Mouse (Mus musculus) hindbrain, embryonic 16.5 days (tissue): ENCODE measurements around the gene Mfsd4b3. TPM values are rescaled to one million over a fixed set of nuclear protein-coding genes. Genes with fewer than 3 reads are reported as not detected.

Experiments used
- ATAC-seq: fragments of 200-750 bp; cut with Nextera tagmentation; 2 replicates; pipeline ENCODE4 v1.8.0; 2017; ENCODE audit warnings: moderate TSS enrichment, moderate library complexity
- H3K27ac ChIP-seq: fragments of 300-500 bp; sonication (generic); 2 replicates; pipeline ENCODE4 v1.5.1; 2014; ENCODE audit warnings: low read depth, mild to moderate bottlenecking, control low read depth, low read length, moderate library complexity
- H3K27me3 ChIP-seq: fragments of 300-500 bp; sonication (generic); replicated peaks from 2 replicates; pipeline ENCODE4 v1.6.1; 2014; ENCODE audit warnings: low read length; ENCODE audit not compliant: control insufficient read depth, insufficient read depth
- H3K36me3 ChIP-seq: fragments of 300-500 bp; sonication (generic); 2 replicates; pipeline ENCODE4 v1.6.1; 2014; ENCODE audit warnings: mild to moderate bottlenecking, low read length, moderate library complexity, mixed read lengths; ENCODE audit not compliant: control insufficient read depth, insufficient read depth
- H3K4me1 ChIP-seq: fragments of 300-500 bp; sonication (generic); 2 replicates; pipeline ENCODE4 v1.6.1; 2014; ENCODE audit warnings: low read depth, low read length; ENCODE audit not compliant: control insufficient read depth, insufficient read depth
- H3K4me2 ChIP-seq: fragments of 300-500 bp; sonication (generic); 2 replicates; pipeline ENCODE4 v1.6.1; 2014; ENCODE audit warnings: mild to moderate bottlenecking, low read length, control low read depth, moderate library complexity
- H3K4me3 ChIP-seq: fragments of 300-500 bp; sonication (generic); 2 replicates; pipeline ENCODE4 v1.5.1; 2014; ENCODE audit warnings: mild to moderate bottlenecking, low read length, control low read depth, moderate library complexity
- H3K9ac ChIP-seq: fragments of 300-500 bp; sonication (generic); 2 replicates; pipeline ENCODE4 v1.6.1; 2014; ENCODE audit warnings: low read depth, mild to moderate bottlenecking, control low read depth, low read length, moderate library complexity
- H3K9me3 ChIP-seq: fragments of 300-500 bp; sonication (generic); 2 replicates; pipeline ENCODE4 v1.6.1; 2014; ENCODE audit warnings: mild to moderate bottlenecking, low read length, moderate library complexity; ENCODE audit not compliant: control insufficient read depth
- WGBS: fragments of 180-500 bp; shearing (Covaris S2); extraction: QIAGEN DNeasy Blood & Tissue Kit; methylation state at CpG from one replicate; pipeline ENCODE4 v1.1.7; 2014; 5-methylcytosine and 5-hydroxymethylcytosine counted together
- polyA plus RNA-seq: library from polyadenylated mRNA; unstranded; fragments of >200 nt; fragmentation: Nextera tagmentation; extraction: Ambion mirVana; gene quantifications from 2 replicates; pipeline ENCODE4 v1.2.1, GENCODE M21; 2015

Mfsd4b3 gene
- polyA plus RNA-seq, 1 experiment from 2014 or later: 0.24 TPM

DNA sequence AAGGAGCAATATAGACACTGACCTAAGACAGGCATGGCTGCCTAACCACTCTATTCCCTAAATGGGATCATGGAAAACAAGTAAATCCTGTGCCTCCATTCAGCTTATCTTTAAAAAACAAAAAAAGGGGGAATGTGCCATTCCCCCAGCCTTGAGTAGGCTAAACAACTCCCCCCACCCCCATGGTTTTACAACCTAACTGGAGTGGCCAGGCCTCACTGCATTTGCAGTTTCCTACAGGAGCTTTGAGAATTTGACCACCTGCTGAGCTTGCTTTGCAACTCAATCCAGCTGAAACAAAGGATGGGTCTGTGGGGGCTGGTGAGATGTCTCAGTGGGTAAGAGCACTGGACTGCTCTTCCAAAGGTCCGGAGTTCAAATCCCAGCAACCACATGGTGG is 18.3 kb upstream of the Mfsd4b3 start:
- Histone ChIP-seq H3K9ac (no peak overlapping the region), H3K4me2 (no peak overlapping the region), H3K4me1 (no peaks in the 10 kb centered on the region), H3K27ac (no peak overlapping the region), H3K27me3 (no peaks in the 10 kb centered on the region), H3K9me3 (peaks cover 8% of the 10 kb centered on the region), H3K4me3 (no peak overlapping the region), H3K36me3 (no peaks in the 10 kb centered on the region)
- 96% methylated on average over 1 of the region's 1 CpGs for WGBS
- no peak for ATAC-seq

DNA sequence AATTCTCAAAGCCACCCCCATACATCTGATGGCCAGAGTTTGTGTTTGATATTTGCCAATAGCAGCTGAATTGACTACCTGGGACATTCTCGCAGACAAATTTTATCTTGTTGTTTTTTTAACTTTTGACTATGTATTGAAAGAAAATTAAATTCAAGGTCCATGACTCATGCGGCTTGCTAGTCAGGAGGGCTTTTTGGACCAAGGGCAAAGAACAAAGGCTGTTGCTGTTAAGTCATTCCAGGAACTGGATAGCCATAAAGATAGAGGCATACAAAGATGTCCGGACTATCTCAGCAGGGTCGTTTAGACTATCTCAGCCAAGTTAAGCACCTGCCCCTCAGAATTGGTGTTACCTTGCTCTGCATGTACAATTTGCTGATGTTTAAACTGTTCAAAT is 17.4 kb upstream of the Mfsd4b3 start:
- H3K4me2 ChIP-seq: no peak overlapping the region
- H3K4me3 ChIP-seq: no peak overlapping the region
- H3K27ac ChIP-seq: no peak overlapping the region
- ATAC-seq: no peak
- H3K9ac ChIP-seq: no peak overlapping the region
- H3K36me3 ChIP-seq: no peaks in the 10 kb centered on the region
- no peaks in the 10 kb centered on the region for H3K27me3 ChIP-seq
- peaks cover 8% of the 10 kb centered on the region for H3K9me3 ChIP-seq
- H3K4me1 ChIP-seq: no peaks in the 10 kb centered on the region
- WGBS: 98% methylated on average over 4 of the region's 4 CpGs

DNA sequence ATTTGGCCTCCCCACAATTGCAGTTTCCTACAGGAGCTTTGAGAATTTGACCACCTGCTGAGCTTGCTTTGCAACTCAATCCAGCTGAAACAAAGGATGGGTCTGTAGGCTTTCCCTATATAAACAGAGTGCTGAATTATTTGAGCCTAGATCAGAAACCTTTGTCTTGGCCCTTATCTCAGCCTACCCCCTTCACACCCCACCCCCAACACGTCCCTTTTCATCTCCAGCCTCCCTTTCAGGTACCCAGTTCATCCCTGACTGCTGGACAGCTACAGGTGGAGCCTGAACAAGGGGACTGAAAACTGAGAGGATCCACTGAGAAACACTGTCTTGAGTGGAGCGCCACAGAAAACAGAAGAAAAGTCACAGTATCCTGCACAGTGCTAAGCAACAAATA is 15.8 kb upstream of the Mfsd4b3 start:
- Histone ChIP-seq H3K9ac (no peak overlapping the region), H3K36me3 (no peaks in the 10 kb centered on the region), H3K4me3 (no peak overlapping the region), H3K27me3 (no peaks in the 10 kb centered on the region), H3K27ac (no peak overlapping the region), H3K4me1 (no peaks in the 10 kb centered on the region), H3K4me2 (no peak overlapping the region), H3K9me3 (peaks cover 8% of the 10 kb centered on the region)
- 40% methylated on average over 2 of the region's 2 CpGs for WGBS
- ATAC-seq: no peak

DNA sequence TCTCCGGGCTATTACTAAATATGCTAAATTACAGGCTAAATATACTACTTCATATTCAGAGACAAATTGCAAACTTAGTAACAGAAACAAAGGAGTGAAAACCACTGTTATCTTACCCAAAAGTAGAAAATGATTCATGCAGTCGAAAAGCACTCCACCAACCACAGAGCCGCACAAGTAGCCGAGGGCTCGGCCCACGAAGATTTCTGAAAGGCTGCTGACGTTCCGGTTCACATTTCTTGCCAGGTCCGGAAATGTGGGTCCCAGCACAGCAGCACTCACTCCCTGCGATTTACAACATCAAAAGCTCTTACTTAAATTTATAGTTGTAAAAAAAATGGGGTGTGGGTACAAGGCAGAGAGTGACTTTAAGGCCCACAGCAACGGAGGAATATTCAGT is 15.0 kb upstream of the Mfsd4b3 start:
- Histone ChIP-seq H3K4me2 (no peak overlapping the region), H3K9me3 (peaks cover 8% of the 10 kb centered on the region), H3K4me3 (no peak overlapping the region), H3K27me3 (no peaks in the 10 kb centered on the region), H3K36me3 (no peaks in the 10 kb centered on the region), H3K4me1 (no peaks in the 10 kb centered on the region), H3K27ac (no peak overlapping the region), H3K9ac (no peak overlapping the region)
- WGBS: 62% methylated on average over 11 of the region's 11 CpGs
- no peak for ATAC-seq

DNA sequence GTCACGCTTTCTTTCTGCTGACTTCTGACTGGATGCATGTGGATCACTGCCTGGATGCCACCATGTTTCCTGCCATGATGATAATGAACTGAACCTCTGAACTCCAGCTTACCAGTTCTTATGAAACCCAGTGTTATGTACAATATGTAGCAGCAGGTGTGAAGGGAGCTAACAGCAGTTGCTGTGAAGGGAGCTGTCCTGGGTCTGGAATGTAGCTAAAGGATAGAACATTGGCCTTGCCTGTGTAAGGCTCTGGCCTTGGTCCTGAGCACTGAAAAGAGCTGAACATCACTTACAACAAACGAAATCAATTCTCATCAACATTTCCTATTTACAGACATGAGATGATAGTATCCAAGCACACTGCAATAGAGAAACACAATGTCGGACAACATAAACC is 7.6 kb upstream of the Mfsd4b3 start:
- Histone ChIP-seq H3K4me1 (no peaks in the 10 kb centered on the region), H3K9ac (no peak overlapping the region), H3K27ac (no peak overlapping the region), H3K4me3 (no peak overlapping the region), H3K27me3 (no peaks in the 10 kb centered on the region), H3K9me3 (no peaks in the 10 kb centered on the region), H3K36me3 (no peaks in the 10 kb centered on the region), H3K4me2 (no peak overlapping the region)
- no peak for ATAC-seq
- 86% methylated on average over 3 of the region's 3 CpGs for WGBS

DNA sequence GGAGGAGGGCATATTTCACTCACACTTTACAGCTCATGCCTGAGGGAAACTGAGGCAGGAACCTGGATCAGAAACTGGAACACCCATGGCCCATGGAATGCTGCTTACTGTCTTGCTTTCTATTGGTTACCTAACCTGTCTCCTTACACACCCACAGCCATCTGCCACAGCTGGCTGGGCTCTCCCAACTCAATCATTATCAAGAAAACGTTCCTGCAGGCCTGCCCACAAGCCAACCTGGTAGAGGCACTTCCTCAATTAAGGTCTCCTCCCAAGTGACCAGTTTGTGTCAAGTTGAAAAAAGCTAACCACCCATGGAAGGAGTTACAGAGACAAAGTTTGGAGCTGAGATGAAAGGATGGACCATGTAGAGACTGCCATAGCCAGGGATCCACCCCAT is 2.0 kb upstream of the Mfsd4b3 start:
- Histone ChIP-seq H3K27me3 (no peaks in the 10 kb centered on the region), H3K4me1 (no peaks in the 10 kb centered on the region; the same call in 1 of the 2 replicates), H3K36me3 (no peaks in the 10 kb centered on the region), H3K9ac (no peak overlapping the region), H3K27ac (no peak overlapping the region), H3K9me3 (no peaks in the 10 kb centered on the region), H3K4me3 (no peak overlapping the region), H3K4me2 (no peak overlapping the region)
- 41% methylated on average over 1 of the region's 1 CpGs for WGBS
- no peak for ATAC-seq

DNA sequence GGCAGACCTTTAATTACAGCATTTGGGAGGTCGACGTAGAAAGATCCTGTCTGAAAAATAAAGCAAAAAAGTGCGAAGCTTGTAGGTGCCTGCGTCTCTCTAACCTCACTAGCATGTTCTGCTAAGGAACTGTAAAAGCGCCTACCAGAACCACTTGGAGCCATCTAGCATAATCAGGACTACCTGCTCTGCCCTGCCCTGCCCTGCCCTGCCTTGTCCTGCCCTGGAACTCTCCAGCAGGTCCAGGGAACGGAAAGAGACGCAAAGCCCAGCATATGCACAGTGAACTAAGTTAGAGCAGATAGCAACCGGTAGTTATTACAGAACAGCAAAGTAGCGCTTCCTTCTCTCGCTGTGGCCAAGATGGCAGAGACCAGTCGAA is 479 bp upstream of the Mfsd4b3 start:
- 44% methylated on average over 11 of the region's 11 CpGs for WGBS
- H3K9ac ChIP-seq: no peak overlapping the region

DNA sequence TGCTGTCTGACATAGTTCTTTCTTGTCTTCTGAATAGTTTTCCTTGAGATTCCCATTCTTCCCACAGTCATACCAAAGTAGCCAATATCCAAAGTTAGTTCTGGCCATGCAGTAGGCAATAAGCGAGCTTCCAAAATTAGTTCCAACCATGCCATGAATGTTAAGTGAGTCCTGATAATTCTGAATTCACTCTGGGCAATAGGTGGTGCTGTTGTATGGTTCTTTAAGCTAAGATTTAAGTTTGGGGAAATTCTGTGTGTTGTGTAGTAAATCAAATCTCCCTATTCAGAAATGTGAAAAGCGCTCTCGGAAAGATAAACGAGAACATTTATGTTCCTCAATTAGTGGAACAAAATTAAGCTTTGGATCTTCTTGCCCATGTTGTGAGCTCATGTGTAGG is 1.7 kb downstream of the Mfsd4b3 start:
- no peaks in the 10 kb centered on the region for H3K36me3 ChIP-seq
- H3K9me3 ChIP-seq: no peaks in the 10 kb centered on the region
- no peak overlapping the region for H3K27ac ChIP-seq
- no peak overlapping the region for H3K4me2 ChIP-seq
- H3K4me1 ChIP-seq: no peaks in the 10 kb centered on the region; the same call in 1 of the 2 replicates
- H3K9ac ChIP-seq: no peak overlapping the region
- H3K4me3 ChIP-seq: no peak overlapping the region
- ATAC-seq: no peak
- 70% methylated on average over 4 of the region's 4 CpGs for WGBS
- H3K27me3 ChIP-seq: no peaks in the 10 kb centered on the region

More for the DNA sequence above, 479 bp upstream of the Mfsd4b3 start:
- Histone ChIP-seq H3K4me1 (no peaks in the 10 kb centered on the region; the same call in 1 of the 2 replicates), H3K9me3 (no peaks in the 10 kb centered on the region), H3K36me3 (no peaks in the 10 kb centered on the region), H3K27ac (no peak overlapping the region), H3K27me3 (no peaks in the 10 kb centered on the region), H3K4me2 (peak overlapping the region; percentile 100), H3K4me3 (peak overlapping the region; percentile 64)
- peak; percentile 70 for ATAC-seq

DNA sequence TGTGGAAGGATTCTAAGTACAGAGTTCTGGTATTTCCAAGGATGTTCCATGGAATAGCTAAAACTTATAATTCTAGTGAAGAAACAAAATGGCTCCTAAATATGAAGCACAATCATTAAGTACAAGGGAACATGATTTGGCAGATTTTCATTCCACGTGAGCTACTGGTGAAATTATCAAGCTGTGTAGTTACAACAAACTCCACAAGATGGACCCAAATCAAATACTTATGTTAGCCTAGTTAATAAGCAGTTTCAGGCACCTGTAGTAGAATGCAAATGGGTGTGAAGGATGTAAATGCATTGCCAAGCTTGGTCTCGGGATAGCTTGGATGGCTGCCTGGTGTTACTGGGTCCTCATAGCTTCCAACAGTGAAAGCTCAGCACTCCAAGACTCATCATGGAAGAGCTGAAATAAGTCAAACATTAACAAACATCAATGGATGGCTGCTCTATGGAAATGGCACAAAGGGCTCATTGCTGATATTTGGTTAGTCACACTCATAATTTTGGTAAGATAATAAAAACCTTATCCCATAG is 3.5 kb downstream of the Mfsd4b3 start:
- no peak for ATAC-seq
- Histone ChIP-seq H3K4me2 (no peak overlapping the region), H3K4me3 (no peak overlapping the region), H3K9ac (no peak overlapping the region), H3K9me3 (no peaks in the 10 kb centered on the region), H3K27me3 (no peaks in the 10 kb centered on the region), H3K36me3 (no peaks in the 10 kb centered on the region), H3K27ac (no peak overlapping the region), H3K4me1 (no peaks in the 10 kb centered on the region; the same call in 1 of the 2 replicates)
- 54% methylated on average over 2 of the region's 2 CpGs for WGBS

DNA sequence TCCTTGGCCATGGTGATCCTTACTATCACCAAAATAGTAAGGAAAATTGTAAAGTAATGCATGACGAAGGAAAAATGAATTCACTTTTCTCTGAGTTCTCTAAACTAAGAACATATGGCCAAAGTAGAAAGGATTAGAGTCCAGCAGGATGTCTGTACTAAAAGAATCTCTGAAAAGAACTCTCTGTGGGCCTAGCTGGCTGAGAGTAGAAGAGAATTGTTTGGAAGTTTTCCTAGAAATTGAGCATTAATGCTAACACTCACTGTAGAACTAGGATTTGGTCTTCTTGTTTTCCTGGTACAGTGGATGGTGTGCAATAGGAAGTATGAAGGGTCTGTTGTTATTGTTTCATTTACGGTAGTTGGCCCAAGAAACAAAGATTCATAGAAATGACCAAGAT is 4.8 kb downstream of the Mfsd4b3 start:
- Histone ChIP-seq H3K9ac (no peak overlapping the region), H3K27ac (no peak overlapping the region)
- no peak for ATAC-seq

More for the DNA sequence above, 4.8 kb downstream of the Mfsd4b3 start:
- Histone ChIP-seq H3K4me1 (no peaks in the 10 kb centered on the region), H3K4me2 (no peak overlapping the region), H3K4me3 (no peak overlapping the region), H3K36me3 (no peaks in the 10 kb centered on the region), H3K9me3 (no peaks in the 10 kb centered on the region), H3K27me3 (no peaks in the 10 kb centered on the region)
- WGBS: 86% methylated on average over 2 of the region's 2 CpGs
